Mouse (Mus musculus): Measurements from ENCODE around the gene Zfp648. TPM values are rescaled to one million over a fixed set of nuclear protein-coding genes. Genes with fewer than 3 reads are reported as not detected.

Gene Zfp648
- 2.0 and 2.2 TPM in 2 replicates for polyA plus RNA-seq (2015; fragmentation: Nextera tagmentation; extraction: Ambion mirVana)

DNA sequence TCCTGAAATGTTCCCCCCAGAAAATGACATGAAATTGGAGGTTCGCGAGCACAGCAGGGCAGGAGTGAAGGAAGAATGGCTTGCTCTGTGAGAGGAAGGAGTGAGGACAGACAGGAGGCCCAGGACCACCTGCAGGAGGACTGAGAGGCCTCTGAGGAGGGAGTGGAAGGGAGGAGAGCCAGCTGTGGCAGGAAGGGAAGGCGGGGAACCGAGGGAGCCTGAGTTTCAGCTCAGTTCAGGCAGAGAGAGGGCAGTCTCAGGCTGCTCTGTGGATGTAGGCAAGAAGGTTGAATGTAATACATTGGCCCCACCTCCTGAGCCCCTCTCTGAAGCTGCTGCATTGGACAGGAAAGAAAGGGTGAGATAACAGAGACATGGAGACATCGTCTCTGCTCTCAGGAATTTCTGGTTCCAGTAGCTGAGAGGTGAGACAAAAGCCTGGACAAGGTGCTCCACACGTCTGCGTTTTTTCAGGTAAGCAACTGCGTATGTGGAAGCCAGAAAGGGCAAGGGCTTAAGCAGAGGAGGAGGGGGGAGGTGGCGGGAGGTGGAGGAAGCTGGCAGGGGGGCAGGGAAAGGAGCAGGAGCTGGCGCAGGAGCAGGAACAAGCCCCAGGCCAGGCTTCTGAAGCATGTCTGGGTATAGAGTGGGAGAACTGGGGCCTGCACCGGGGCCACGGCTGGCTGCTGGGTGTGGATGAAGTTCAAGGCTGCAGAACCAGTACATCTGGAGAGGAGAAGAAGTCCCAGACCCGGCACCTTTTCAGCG, at the start of gene Zfp648:
Gene Zfp648 (plus strand): TSS at position 233 of the 768 bp plus-strand sequence.

Measured in neural tube, postnatal 0 days (tissue).